Mouse (Mus musculus) megakaryocyte, embryonic 14.5 days (primary cell): ENCODE measurements around the gene Ecel1. TPM values are rescaled to one million over a fixed set of nuclear protein-coding genes. Genes with fewer than 3 reads are reported as not detected.

ENCODE experiments used
- H3K27me3 ChIP-seq: replicated peaks from 2 replicates; pipeline ENCODE3; 2012; ENCODE audit warnings: inconsistent platforms
- H3K36me3 ChIP-seq: replicated peaks from 2 replicates; pipeline ENCODE3; 2012; ENCODE audit warnings: low read length, inconsistent platforms, mixed read lengths
- H3K4me1 ChIP-seq: 2 replicates; pipeline ENCODE4 v1.6.1; 2012; ENCODE audit warnings: inconsistent platforms
- H3K4me3 ChIP-seq: replicated peaks from 2 replicates; pipeline ENCODE3; 2012; ENCODE audit warnings: moderate library complexity, mild to moderate bottlenecking, inconsistent platforms
- H3K9me3 ChIP-seq: 2 replicates; pipeline ENCODE4 v1.6.1; 2012; ENCODE audit warnings: inconsistent platforms
- FLI1 ChIP-seq: IDR thresholded peaks from 2 replicates; pipeline ENCODE4 v1.6.1; 2012; ENCODE audit warnings: low read length, inconsistent platforms, mixed read lengths
- GATA1 ChIP-seq: IDR thresholded peaks from 3 replicates; pipeline ENCODE4 v1.6.1; 2012; ENCODE audit warnings: mixed read lengths, low read length, inconsistent platforms, borderline replicate concordance
- polyA plus RNA-seq: library from polyadenylated mRNA; stranded (reverse); fragments of >175 nt; gene quantifications from 2 replicates; pipeline ENCODE4 v1.2.3, GENCODE M21; 2012; ENCODE audit warnings: low replicate concordance; ENCODE audit not compliant: insufficient read depth

Gene Ecel1
- polyA plus RNA-seq, 1 experiment: not detected

GRCm38 (mm10) chr1:87149422-87149821 is 6.9 kb downstream of the Ecel1 start:
- H3K4me3 ChIP-seq: peak overlapping the region; percentile 80
- no peak for TF ChIP-seq GATA1
- no peak for TF ChIP-seq FLI1
- H3K27me3 ChIP-seq: peaks cover 97% of the 10 kb centered on the region
- peaks cover 13% of the 10 kb centered on the region for H3K4me1 ChIP-seq
- no peaks in the 10 kb centered on the region for H3K36me3 ChIP-seq
- no peaks in the 10 kb centered on the region for H3K9me3 ChIP-seq

- TF ChIP-seq GATA1 (no peak), FLI1 (no peak)
- Histone ChIP-seq H3K27me3 (peaks cover 65% of the 10 kb centered on the region), H3K36me3 (no peaks in the 10 kb centered on the region), H3K9me3 (no peaks in the 10 kb centered on the region), H3K4me3 (no peak overlapping the region), H3K4me1 (no peaks in the 10 kb centered on the region)
Measured at GRCm38 (mm10) chr1:87143141-87143540, 13.2 kb downstream of the Ecel1 start.

GRCm38 (mm10) chr1:87142456-87142855 is 13.9 kb downstream of the Ecel1 start:
- Histone ChIP-seq H3K4me3 (no peak overlapping the region), H3K4me1 (no peaks in the 10 kb centered on the region), H3K36me3 (no peaks in the 10 kb centered on the region), H3K27me3 (peaks cover 58% of the 10 kb centered on the region), H3K9me3 (no peaks in the 10 kb centered on the region)
- TF ChIP-seq FLI1 (no peak), GATA1 (no peak)

- no peak overlapping the region for H3K4me3 ChIP-seq
- H3K4me1 ChIP-seq: no peaks in the 10 kb centered on the region
- peaks cover 50% of the 10 kb centered on the region for H3K27me3 ChIP-seq
- no peaks in the 10 kb centered on the region for H3K36me3 ChIP-seq
- TF ChIP-seq FLI1 (no peak), GATA1 (no peak)
- H3K9me3 ChIP-seq: no peaks in the 10 kb centered on the region
Measured at GRCm38 (mm10) chr1:87141550-87141949, 14.8 kb downstream of the Ecel1 start.

- TF ChIP-seq GATA1 (no peak), FLI1 (no peak)
- Histone ChIP-seq H3K4me1 (peaks cover 8% of the 10 kb centered on the region; the same call in 1 of the 2 replicates), H3K36me3 (no peaks in the 10 kb centered on the region), H3K27me3 (peaks cover 34% of the 10 kb centered on the region), H3K9me3 (peaks cover 10% of the 10 kb centered on the region; the same call in 1 of the 2 replicates), H3K4me3 (no peak overlapping the region)
Measured at GRCm38 (mm10) chr1:87131803-87132202, 24.5 kb downstream of the Ecel1 start.

GRCm38 (mm10) chr1:87127206-87128030 is 28.9 kb downstream of the Ecel1 start:
- TF ChIP-seq FLI1: no peak
- TF ChIP-seq GATA1: no peak
- Histone ChIP-seq H3K4me1 (peaks cover 9% of the 10 kb centered on the region; the same call in 1 of the 2 replicates), H3K36me3 (no peaks in the 10 kb centered on the region), H3K27me3 (peaks cover 65% of the 10 kb centered on the region), H3K9me3 (peaks cover 11% of the 10 kb centered on the region; the same call in 1 of the 2 replicates), H3K4me3 (peak overlapping the region; percentile 42)

- Histone ChIP-seq H3K36me3 (no peaks in the 10 kb centered on the region), H3K4me1 (peaks cover 9% of the 10 kb centered on the region; the same call in 1 of the 2 replicates), H3K27me3 (peaks cover 64% of the 10 kb centered on the region), H3K9me3 (peaks cover 11% of the 10 kb centered on the region; the same call in 1 of the 2 replicates), H3K4me3 (no peak within 1 kb of the TSS)
- TF ChIP-seq FLI1: no peak
- TF ChIP-seq GATA1: no peak
Measured at GRCm38 (mm10) chr1:87124673-87125072, 31.6 kb downstream of the Ecel1 start, which contains the start of gene Akp3. Akp3 (plus strand) TSS chr1:87124973.

GRCm38 (mm10) chr1:87114784-87115183 is 41.5 kb downstream of the Ecel1 start:
- TF ChIP-seq FLI1 (no peak), GATA1 (no peak)
- Histone ChIP-seq H3K27me3 (peaks cover 26% of the 10 kb centered on the region), H3K4me3 (no peak overlapping the region), H3K9me3 (no peaks in the 10 kb centered on the region), H3K4me1 (no peaks in the 10 kb centered on the region), H3K36me3 (no peaks in the 10 kb centered on the region)

GRCm38 (mm10) chr1:87111719-87112354 is 44.5 kb downstream of the Ecel1 start:
- no peaks in the 10 kb centered on the region for H3K36me3 ChIP-seq
- TF ChIP-seq FLI1: no peak
- TF ChIP-seq GATA1: no peak
- no peaks in the 10 kb centered on the region for H3K4me1 ChIP-seq
- no peak overlapping the region for H3K4me3 ChIP-seq
- H3K9me3 ChIP-seq: no peaks in the 10 kb centered on the region
- peaks cover 32% of the 10 kb centered on the region for H3K27me3 ChIP-seq

GRCm38 (mm10) chr1:87108564-87108963 is 47.8 kb downstream of the Ecel1 start:
- Histone ChIP-seq H3K4me1 (peaks cover 6% of the 10 kb centered on the region; the same call in 1 of the 2 replicates), H3K36me3 (no peaks in the 10 kb centered on the region), H3K27me3 (peaks cover 22% of the 10 kb centered on the region), H3K4me3 (no peak overlapping the region), H3K9me3 (no peaks in the 10 kb centered on the region)
- TF ChIP-seq GATA1 (no peak), FLI1 (no peak)
